Mouse (Mus musculus) adrenal gland, postnatal 36 days (tissue): ENCODE data around the gene Camk1g. TPM values are rescaled to one million over a fixed set of nuclear protein-coding genes. Genes with fewer than 3 reads are reported as not detected.

Source experiments
- DNase-seq, 2 experiments: peaks; one replicate each; pipeline ENCODE4 v3.0.0; 2021; ENCODE audit warnings: mixed read lengths in 1 of 2
- long read RNA-seq, 2 experiments: library from polyadenylated mRNA; stranded (forward); transcript quantifications; one replicate each; pipeline ENCODE4 v2.0.0; 2021; ENCODE audit warnings: borderline sequencing depth in 2 of 2
- total RNA-seq, 2 experiments: library from RNA; stranded (reverse); gene quantifications; 2 replicates each; pipeline ENCODE4 v1.2.3; 2021

Gene Camk1g
- under 1 TPM; 0.26 TPM for total RNA-seq
- long read RNA-seq, experiment 1, result 0 reads
- long read RNA-seq, experiment 2, result 0 reads

- DNase-seq, result no peak
Observed at GRCm38 (mm10) chr1:193370096-193370495, at the start of gene Camk1g. TSS of gene Camk1g (minus strand) at chr1:193370298.

- DNase-seq, result no peak
Observed at GRCm38 (mm10) chr1:193419168-193419567, 49.1 kb upstream of the Camk1g start.

- DNase-seq, result peak; percentile 22 to 24
Observed at GRCm38 (mm10) chr1:193418656-193419055, 48.6 kb upstream of the Camk1g start.

GRCm38 (mm10) chr1:193414067-193414466, 44.0 kb upstream of the Camk1g start:
- no peak for DNase-seq

- no peak for DNase-seq
Observed at GRCm38 (mm10) chr1:193413368-193414000, 43.4 kb upstream of the Camk1g start.

GRCm38 (mm10) chr1:193407487-193407886, 37.4 kb upstream of the Camk1g start:
- no peak for DNase-seq

GRCm38 (mm10) chr1:193406059-193406642, 36.1 kb upstream of the Camk1g start:
- no peak for DNase-seq

- DNase-seq, result no peak
Observed at GRCm38 (mm10) chr1:193401695-193402094, 31.6 kb upstream of the Camk1g start.

- no peak for DNase-seq
Observed at GRCm38 (mm10) chr1:193400348-193400747, 30.2 kb upstream of the Camk1g start.

GRCm38 (mm10) chr1:193398728-193399437, 28.8 kb upstream of the Camk1g start:
- peak; percentile 20 to 26 for DNase-seq

GRCm38 (mm10) chr1:193397109-193397508, 27.0 kb upstream of the Camk1g start:
- DNase-seq, result no peak

GRCm38 (mm10) chr1:193392266-193392665, 22.2 kb upstream of the Camk1g start:
- no peak for DNase-seq

- DNase-seq, result no peak
Observed at GRCm38 (mm10) chr1:193390004-193390403, 19.9 kb upstream of the Camk1g start.

- DNase-seq, result no peak
Observed at GRCm38 (mm10) chr1:193389505-193389904, 19.4 kb upstream of the Camk1g start.

GRCm38 (mm10) chr1:193387241-193387640, 17.1 kb upstream of the Camk1g start:
- peak; percentile 16 to 35 for DNase-seq

GRCm38 (mm10) chr1:193386136-193386535, 16.0 kb upstream of the Camk1g start:
- DNase-seq, result peak; percentile 87 to 89

- peak; percentile 22 to 47 for DNase-seq
Observed at GRCm38 (mm10) chr1:193382841-193383462, 12.9 kb upstream of the Camk1g start.

GRCm38 (mm10) chr1:193382435-193382834, 12.3 kb upstream of the Camk1g start:
- no peak for DNase-seq

- DNase-seq, result no peak
Observed at GRCm38 (mm10) chr1:193381597-193382404, 11.7 kb upstream of the Camk1g start.

- no peak for DNase-seq
Observed at GRCm38 (mm10) chr1:193380877-193381276, 10.8 kb upstream of the Camk1g start.

- no peak for DNase-seq
Observed at GRCm38 (mm10) chr1:193379634-193380033, 9.5 kb upstream of the Camk1g start.
